Mouse (Mus musculus) intestine, embryonic 16.5 days (tissue): ENCODE results near the gene Map2k7. TPM values are rescaled to one million over a fixed set of nuclear protein-coding genes. Genes with fewer than 3 reads are reported as not detected.
A peak's percentile ranks its signal among the peaks of the same experiment; 100 is the strongest.

Source experiments
- ATAC-seq: fragments of 200-750 bp; cut with Nextera tagmentation; 2 replicates; pipeline ENCODE4 v1.8.0; 2017; ENCODE audit warnings: moderate TSS enrichment, moderate library complexity
- H3K27ac ChIP-seq: fragments of 300-500 bp; sonication (generic); 2 replicates; pipeline ENCODE4 v1.5.1; 2014; ENCODE audit warnings: mild to moderate bottlenecking, low read length
- H3K27me3 ChIP-seq: fragments of 300-500 bp; sonication (generic); replicated peaks from 2 replicates; pipeline ENCODE4 v1.6.1; 2014; ENCODE audit warnings: low read length, control low read depth, mixed read lengths; ENCODE audit not compliant: control insufficient read depth, insufficient read depth
- H3K36me3 ChIP-seq: fragments of 300-500 bp; sonication (generic); 2 replicates; pipeline ENCODE4 v1.6.1; 2014; ENCODE audit warnings: low read length, control low read depth; ENCODE audit not compliant: control insufficient read depth, insufficient read depth
- H3K4me1 ChIP-seq: fragments of 300-500 bp; sonication (generic); 2 replicates; pipeline ENCODE4 v1.6.1; 2014; ENCODE audit warnings: low read length, control low read depth, mixed read lengths; ENCODE audit not compliant: control insufficient read depth, insufficient read depth
- H3K4me2 ChIP-seq: fragments of 300-500 bp; sonication (generic); 2 replicates; pipeline ENCODE4 v1.6.1; 2014; ENCODE audit warnings: low read depth, low read length, control low read depth
- H3K4me3 ChIP-seq: fragments of 300-500 bp; sonication (generic); 2 replicates; pipeline ENCODE4 v1.5.1; 2014; ENCODE audit warnings: mild to moderate bottlenecking, low read length
- H3K9ac ChIP-seq: fragments of 300-500 bp; sonication (generic); 2 replicates; pipeline ENCODE4 v1.6.1; 2014; ENCODE audit warnings: low read depth, low read length
- H3K9me3 ChIP-seq: fragments of 300-500 bp; sonication (generic); 2 replicates; pipeline ENCODE4 v1.6.1; 2016; ENCODE audit warnings: low read length, control low read depth; ENCODE audit not compliant: control insufficient read depth
- WGBS: fragments of 180-500 bp; shearing (Covaris S2); extraction: QIAGEN DNeasy Blood & Tissue Kit; methylation state at CpG from one replicate; pipeline ENCODE4 v1.1.7; 2014; 5-methylcytosine and 5-hydroxymethylcytosine counted together
- polyA plus RNA-seq: library from polyadenylated mRNA; unstranded; fragments of >200 nt; fragmentation: Nextera tagmentation; extraction: Ambion mirVana; gene quantifications from 2 replicates; pipeline ENCODE4 v1.2.1, GENCODE M21; 2015

The Map2k7 gene
- 17.8 and 18.8 TPM in 2 replicates for polyA plus RNA-seq

DNA sequence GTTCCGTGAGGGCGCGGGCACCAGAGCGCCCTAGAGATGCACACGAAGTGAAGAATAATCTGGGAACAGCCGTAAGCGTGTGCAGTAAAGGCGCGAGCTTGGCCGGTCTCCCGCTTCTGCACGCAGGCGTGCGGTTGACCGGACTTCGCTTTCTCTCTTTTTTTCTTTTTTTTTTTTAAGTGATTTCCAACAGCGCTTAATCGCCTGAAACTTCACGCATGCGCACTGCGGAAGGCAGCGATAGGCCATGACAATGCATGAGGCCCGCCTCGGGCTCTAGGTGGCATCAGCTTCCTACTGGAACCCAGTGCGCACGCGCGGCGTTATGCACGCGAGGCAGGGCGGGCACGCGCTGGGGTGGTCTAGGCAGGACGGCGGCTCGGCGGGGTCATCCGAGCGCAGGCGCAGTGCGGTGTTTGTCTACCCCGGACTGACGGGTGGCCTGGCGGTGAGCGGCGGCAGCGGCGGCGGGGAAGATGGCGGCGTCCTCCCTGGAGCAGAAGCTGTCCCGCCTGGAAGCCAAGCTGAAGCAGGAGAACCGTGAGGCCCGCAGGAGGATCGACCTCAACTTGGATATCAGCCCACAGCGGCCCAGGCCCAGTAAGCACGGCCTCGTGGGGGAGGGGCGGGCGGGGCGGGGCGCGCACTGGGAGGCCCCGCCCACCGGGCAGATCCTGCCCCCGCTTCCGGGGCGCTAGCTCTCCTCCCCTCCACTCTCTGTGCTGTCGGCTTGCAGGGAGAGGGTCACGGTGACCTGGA lies at the start of gene Map2k7, which contains the start of gene Gm49320:
Gene Map2k7 (plus strand): TSS at position 307 of the 759 bp plus-strand sequence.
Gene Gm49320 (plus strand): TSS at position 432 of the 759 bp plus-strand sequence.
- under 1% methylated on average over 71 of the region's 71 CpGs for WGBS
- Histone ChIP-seq H3K4me3 (peak within 1 kb of the TSS; percentile 86), H3K4me1 (peaks cover 29% of the 10 kb centered on the region), H3K36me3 (peaks cover 4% of the 10 kb centered on the region; the same call in 1 of the 2 replicates), H3K9me3 (no peaks in the 10 kb centered on the region), H3K4me2 (peak within 1 kb of the TSS; percentile 84), H3K27ac (peak within 1 kb of the TSS; percentile 99), H3K9ac (peak within 1 kb of the TSS; percentile 84), H3K27me3 (no peaks in the 10 kb centered on the region)
- peak; percentile 93 for ATAC-seq

DNA sequence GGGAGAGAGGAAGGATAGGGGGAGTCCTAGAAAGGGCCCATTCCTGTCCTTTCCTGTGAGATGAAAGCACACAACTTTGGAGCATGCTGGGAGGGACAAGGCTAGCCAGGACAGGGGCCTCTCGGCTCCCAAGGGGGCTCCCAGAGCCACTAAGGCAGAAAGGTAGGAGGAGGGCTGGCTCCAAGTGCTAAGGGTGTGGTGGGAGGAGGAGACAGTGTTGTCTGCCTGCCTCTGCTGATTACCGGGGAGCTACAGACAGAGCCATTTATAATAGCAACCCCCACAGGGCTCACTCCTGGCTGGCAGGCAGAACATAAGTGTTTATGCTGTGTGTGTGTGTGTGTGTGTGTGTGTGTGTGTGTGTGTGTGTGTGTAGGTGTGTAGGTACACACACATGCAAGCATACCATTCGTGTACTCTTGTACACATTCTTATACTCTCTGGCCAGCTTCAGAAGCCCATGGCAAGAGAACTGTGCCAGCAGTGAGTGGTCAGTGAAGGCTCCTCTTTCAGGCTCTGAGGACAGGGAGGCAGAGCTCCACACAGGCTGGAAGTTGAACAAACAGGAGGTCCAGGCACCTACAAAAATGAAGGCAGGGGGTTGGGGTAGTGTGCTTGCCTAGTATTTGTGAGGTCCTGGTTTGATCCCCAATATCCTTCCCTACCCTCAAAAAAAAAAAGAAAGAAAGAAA lies 49.4 kb upstream of the Map2k7 start:
- H3K4me1 ChIP-seq, result 0 out of 2 replicates have a peak, but pooled peaks cover 2% of the 10 kb centered on the region
- H3K4me2 ChIP-seq, result no peak overlapping the region
- 23% methylated on average over 3 of the region's 3 CpGs for WGBS
- no peak overlapping the region for H3K9ac ChIP-seq
- H3K27ac ChIP-seq, result no peak overlapping the region
- H3K9me3 ChIP-seq, result no peaks in the 10 kb centered on the region
- 0 out of 2 replicates have a peak, but pooled peaks have one; percentile 30 for ATAC-seq
- H3K4me3 ChIP-seq, result no peak overlapping the region
- H3K27me3 ChIP-seq, result no peaks in the 10 kb centered on the region
- 0 out of 2 replicates have a peak, but pooled peaks cover 2% of the 10 kb centered on the region for H3K36me3 ChIP-seq

DNA sequence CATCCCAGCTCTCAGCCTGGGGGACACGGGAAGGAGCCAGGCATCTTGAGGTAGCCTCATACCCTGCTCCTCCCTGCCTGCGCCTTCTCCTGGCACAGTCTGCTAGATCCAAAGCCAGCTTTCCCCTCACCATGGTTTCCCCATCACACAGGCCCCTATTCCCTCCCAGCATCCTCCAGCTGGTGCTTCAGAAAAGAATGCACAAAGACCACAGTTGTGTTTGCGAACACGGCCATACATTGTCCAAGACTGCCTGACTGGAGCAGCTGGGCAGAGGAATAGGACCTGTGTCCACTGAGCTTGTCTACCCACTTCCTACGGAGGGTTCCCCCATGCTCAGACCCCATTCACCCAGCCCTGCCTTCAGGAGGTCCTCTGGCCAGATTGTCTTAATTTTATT lies 46.2 kb upstream of the Map2k7 start:
- Histone ChIP-seq H3K9ac (no peak overlapping the region), H3K36me3 (0 out of 2 replicates have a peak, but pooled peaks cover 2% of the 10 kb centered on the region), H3K27me3 (no peaks in the 10 kb centered on the region), H3K9me3 (no peaks in the 10 kb centered on the region), H3K4me2 (no peak overlapping the region), H3K4me3 (no peak overlapping the region), H3K4me1 (0 out of 2 replicates have a peak, but pooled peaks cover 2% of the 10 kb centered on the region), H3K27ac (no peak overlapping the region)
- WGBS, result 51% methylated on average over 5 of the region's 5 CpGs
- ATAC-seq, result peak; percentile 37

DNA sequence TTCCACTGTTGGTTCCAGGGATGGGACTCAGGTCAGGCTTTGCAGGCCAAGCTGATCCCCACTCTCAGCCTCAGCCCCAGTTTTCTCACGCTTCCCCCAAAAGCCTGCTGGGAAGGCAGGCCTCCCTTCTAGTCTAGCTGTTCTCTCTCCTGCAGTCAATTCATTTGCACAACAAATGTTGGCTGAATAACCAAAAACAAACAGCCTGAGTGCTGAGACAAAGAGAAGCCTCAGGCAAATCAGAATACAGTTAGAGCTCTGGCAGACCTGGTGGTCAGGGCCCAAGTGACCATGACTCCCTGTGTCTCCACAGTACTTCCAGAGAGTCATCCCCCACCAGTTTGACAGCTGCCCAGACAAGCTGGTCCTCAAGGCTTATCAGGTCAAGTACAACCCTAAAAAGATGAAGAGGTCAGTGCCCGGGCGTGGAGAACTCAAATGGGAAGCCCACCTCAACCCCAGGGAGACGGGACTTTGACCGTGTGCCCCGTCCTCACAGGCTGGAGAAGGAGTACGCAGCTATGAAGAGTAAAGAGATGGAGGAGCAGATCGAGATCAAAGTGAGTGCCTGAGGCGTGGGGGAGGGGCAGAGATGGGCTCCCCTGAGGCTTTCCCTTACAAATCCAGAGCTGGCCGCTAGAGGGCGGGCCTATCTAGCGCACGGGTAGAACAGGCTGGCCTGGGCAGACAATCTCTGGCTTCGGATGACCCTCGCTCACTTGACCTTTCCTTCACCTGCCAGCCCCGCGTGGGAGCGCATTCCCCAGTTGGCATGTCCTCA lies 45.5 kb upstream of the Map2k7 start:
- peak overlapping the region; percentile 27; the same call in 1 of the 2 replicates for H3K9ac ChIP-seq
- peak overlapping the region; percentile 32; the same call in 1 of the 2 replicates for H3K4me2 ChIP-seq
- ATAC-seq, result peak; percentile 84
- no peaks in the 10 kb centered on the region for H3K27me3 ChIP-seq
- 0 out of 2 replicates have a peak, but pooled peaks cover 2% of the 10 kb centered on the region for H3K4me1 ChIP-seq
- no peaks in the 10 kb centered on the region for H3K9me3 ChIP-seq
- H3K4me3 ChIP-seq, result no peak overlapping the region
- 0 out of 2 replicates have a peak, but pooled peaks cover 2% of the 10 kb centered on the region for H3K36me3 ChIP-seq
- WGBS, result 13% methylated on average over 18 of the region's 18 CpGs
- H3K27ac ChIP-seq, result no peak overlapping the region

DNA sequence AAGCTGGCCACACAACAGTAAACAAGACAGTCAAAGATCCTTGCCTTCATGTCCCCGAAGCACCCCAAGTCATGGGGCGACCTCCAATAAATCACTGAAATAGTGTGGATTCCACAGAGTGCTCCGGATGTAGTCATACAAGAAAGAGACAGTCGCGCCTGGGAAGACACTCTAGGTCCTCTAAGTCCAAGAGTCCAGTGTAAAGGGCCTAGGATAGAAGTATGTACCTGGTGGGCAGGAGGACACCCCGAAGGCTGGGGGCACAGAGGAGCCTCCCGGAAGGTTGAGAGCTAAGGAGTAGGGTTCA lies 45.0 kb upstream of the Map2k7 start:
- 46% methylated on average over 7 of the region's 7 CpGs for WGBS

DNA sequence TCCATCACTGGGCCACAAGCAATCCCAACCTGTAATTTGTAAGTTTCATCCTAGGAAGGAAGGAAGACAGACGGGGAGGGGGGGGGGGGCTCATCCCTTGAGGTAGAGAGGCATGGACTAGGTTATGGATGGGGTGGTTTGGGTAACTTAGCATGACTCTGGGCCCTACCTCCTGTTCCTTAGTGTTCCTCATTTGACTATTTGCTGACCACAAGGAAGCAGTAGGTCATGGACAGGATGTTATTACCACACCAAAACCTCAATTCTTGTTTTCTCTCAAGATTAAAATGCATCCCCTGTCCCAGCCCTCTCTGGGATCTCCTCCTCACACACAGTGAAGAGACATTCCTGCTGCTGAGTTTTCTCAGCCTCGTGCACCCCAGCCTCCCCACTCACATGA lies 37.2 kb upstream of the Map2k7 start:
- H3K4me3 ChIP-seq, result no peak overlapping the region
- H3K9ac ChIP-seq, result no peak overlapping the region
- H3K36me3 ChIP-seq, result no peaks in the 10 kb centered on the region
- H3K9me3 ChIP-seq, result no peaks in the 10 kb centered on the region
- peaks cover 7% of the 10 kb centered on the region for H3K27me3 ChIP-seq
- WGBS, result 53% methylated on average over 2 of the region's 2 CpGs
- H3K4me1 ChIP-seq, result peaks cover 9% of the 10 kb centered on the region
- ATAC-seq, result no peak
- H3K4me2 ChIP-seq, result no peak overlapping the region
- no peak overlapping the region for H3K27ac ChIP-seq

More for the DNA sequence above, 45.0 kb upstream of the Map2k7 start:
- ATAC-seq, result no peak; the same call in 1 of the 2 replicates
- Histone ChIP-seq H3K27ac (no peak overlapping the region), H3K4me1 (0 out of 2 replicates have a peak, but pooled peaks cover 2% of the 10 kb centered on the region), H3K9ac (peak overlapping the region; percentile 27; the same call in 1 of the 2 replicates), H3K27me3 (no peaks in the 10 kb centered on the region), H3K4me2 (peak overlapping the region; percentile 32; the same call in 1 of the 2 replicates), H3K4me3 (no peak overlapping the region), H3K36me3 (no peaks in the 10 kb centered on the region), H3K9me3 (no peaks in the 10 kb centered on the region)

DNA sequence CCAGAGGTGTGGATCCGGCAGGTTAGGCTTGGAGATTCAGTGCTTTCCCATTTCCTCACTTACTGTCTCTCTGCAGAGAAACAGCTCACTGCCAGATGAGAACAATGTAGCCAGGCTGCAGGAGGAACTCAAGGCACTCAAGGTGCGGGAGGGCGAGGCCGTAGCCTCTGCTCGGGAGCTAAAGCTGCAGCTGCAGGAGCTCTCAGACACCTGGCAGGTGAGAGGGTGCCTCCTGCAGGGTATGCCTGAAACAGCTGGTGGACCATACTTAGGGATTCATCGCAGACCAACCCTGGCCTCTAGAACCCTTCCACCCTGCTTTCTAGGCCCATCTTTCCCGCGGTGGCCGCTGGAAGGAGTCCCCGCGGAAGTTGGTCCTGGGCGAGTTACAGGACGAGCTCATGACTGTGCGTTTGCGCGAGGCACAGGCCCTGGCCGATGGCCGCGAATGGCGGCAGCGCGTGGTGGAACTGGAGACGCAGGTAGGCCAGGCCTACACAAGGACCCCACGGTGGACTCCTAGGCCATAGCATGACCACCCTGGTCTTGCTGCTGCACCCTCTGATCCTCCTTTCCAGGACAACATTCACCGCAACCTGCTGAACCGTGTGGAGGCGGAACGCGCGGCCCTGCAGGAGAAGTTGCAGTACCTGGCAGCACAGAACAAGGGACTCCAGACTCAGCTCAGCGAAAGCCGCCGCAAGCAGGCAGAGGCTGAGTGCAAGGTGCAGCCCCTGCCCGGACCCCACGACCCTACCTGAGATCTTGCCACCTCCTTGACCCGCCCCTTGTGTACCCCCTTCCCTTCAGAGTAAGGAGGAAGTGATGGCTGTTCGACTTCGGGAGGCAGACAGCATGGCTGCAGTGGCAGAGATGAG lies 33.1 kb upstream of the Map2k7 start:
- H3K4me3 ChIP-seq, result peak overlapping the region; percentile 23
- no peak overlapping the region for H3K27ac ChIP-seq
- H3K36me3 ChIP-seq, result no peaks in the 10 kb centered on the region
- peaks cover 3% of the 10 kb centered on the region; the same call in 1 of the 2 replicates for H3K9me3 ChIP-seq
- 38% methylated on average over 38 of the region's 38 CpGs for WGBS
- H3K27me3 ChIP-seq, result peaks cover 7% of the 10 kb centered on the region
- peak overlapping the region; percentile 58 for H3K9ac ChIP-seq
- ATAC-seq, result peak; percentile 48
- H3K4me1 ChIP-seq, result peaks cover 24% of the 10 kb centered on the region
- H3K4me2 ChIP-seq, result peak overlapping the region; percentile 45
